Mouse (Mus musculus) lung, adult 2 months (tissue): ENCODE measurements around the gene Itprid1.

ENCODE experiments used
- CTCF ChIP-seq: fragments of 200-500 bp; IDR thresholded peaks from 2 replicates; pipeline ENCODE4 v1.5.1; 2011; ENCODE audit warnings: mild to moderate bottlenecking, low read length, control low read depth; ENCODE audit not compliant: insufficient read depth
- POLR2A ChIP-seq: fragments of 200-500 bp; IDR thresholded peaks from 2 replicates; pipeline ENCODE4 v1.6.1; 2011; ENCODE audit warnings: low read depth, mild to moderate bottlenecking, control low read depth, low read length, borderline replicate concordance; ENCODE audit errors: extremely low read depth

DNA sequence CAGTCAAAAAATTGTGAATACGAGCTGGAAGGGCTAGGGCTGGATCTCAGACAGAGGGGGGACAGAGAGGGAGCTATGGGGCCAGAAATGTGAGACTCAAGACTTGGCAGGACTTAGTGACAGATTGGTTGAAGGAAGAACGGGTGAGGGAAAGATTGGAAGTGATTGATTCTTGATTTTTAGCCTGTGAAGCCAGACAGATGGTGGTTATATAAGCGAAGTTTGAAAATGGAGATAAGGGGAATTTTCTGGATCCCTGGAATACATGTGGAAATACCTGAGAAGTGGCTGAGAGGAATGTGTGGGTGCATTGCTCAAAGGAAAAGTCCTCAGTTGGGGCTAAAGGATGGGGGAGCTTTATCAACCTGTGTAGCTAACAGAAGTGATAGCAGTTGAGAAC, 28.0 kb upstream of the Itprid1 start:
- TF ChIP-seq POLR2A (no peak), CTCF (no peak)
